Mouse (Mus musculus) left cerebral cortex, postnatal 14 days (tissue): Measurements from ENCODE around the gene Sytl1. TPM values are rescaled to one million over a fixed set of nuclear protein-coding genes. Genes with fewer than 3 reads are reported as not detected.

Source experiments
- DNase-seq, 2 experiments: peaks; one replicate each; pipeline ENCODE4 v3.0.0; 2021 to 2022; ENCODE audit warnings: low spot score in 2 of 2, mixed read lengths in 1 of 2
- intact Hi-C: fragments of 180-260 bp; cut with DNase I; formaldehyde crosslinking; loops from one replicate; pipeline ENCODE4 v1.15.1; 2025
- total RNA-seq, 2 experiments: library from RNA; stranded (reverse); gene quantifications; 2 replicates each; pipeline ENCODE4 v1.2.3; 2021

The Sytl1 gene
- total RNA-seq, 2 experiments from 2014 or later: 0.51 TPM; not detected in 1

GRCm38 (mm10) chr4:133282656-133283055 is 19.7 kb upstream of the Sytl1 start:
- intact Hi-C loops: no loop called here
- DNase-seq: no peak

DNA sequence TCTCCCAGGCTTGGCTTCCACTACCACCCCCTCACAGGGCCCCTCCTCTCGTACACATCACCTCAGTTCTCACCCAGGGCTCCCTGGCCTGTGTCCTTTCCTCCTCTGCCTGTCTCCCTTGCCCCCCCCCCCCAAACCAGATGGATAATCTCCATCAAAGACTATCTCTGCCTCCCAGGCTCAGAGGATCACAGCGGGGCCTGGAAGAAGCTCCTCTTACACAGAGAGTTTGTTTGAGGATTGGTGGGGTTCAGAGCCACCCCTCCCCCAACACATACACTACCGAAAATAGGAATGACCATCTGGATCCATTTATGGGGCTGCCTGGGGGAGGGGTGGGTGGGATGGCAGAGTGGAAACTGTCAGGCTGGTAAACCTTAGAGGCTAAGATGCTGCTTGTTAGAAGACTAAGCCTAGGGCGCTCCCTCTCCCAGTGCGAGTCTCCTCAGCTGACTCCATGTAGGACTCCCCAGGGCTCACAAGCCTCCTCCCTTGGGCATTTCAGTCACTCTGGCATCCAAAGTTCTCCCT is 19.1 kb upstream of the Sytl1 start:
- intact Hi-C loops: no loop called here
- peak in 1 of 2 experiments; percentile 45 for DNase-seq

DNA sequence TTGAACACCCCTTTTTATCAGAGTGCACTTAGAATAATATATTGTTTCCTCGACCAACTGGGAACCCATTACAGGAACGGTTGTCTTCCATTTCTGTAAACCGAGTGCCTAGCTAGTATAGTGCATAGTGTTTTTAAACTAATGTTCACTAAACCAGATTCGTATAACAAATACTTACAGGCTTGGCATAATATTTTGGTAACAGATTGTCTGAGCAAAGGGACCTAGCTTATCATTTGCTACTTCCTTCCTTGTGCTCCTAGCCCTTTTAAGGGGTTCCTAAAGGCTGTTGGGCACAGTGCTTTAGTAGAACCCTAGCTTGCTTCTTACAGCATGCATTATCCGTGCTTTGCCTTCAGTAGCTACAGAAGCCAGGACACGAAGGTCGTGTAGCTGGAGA is 18.6 kb upstream of the Sytl1 start:
- DNase-seq: no peak

DNA sequence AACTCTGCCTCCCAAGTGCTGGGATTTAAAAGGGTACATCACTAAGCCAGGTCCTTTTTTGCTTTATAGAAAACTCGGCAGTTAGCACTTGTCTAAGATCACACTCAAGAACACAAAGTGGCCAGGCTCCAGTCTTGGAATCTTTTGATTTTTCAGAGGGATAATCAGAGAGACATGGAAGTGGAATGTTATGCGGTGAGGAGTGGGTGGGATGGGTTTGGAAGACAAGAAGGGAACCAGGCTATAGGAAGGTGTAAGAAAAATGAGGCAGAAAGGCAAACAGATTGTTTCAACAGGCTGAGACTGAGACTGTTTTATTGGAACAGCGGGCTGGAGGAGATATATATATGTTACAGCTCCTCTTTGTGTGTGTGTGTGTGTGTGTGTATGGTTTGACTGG is 15.6 kb upstream of the Sytl1 start:
- intact Hi-C loops: no loop called here
- DNase-seq: peak in 1 of 2 experiments; percentile 60

More for the DNA sequence above, 18.6 kb upstream of the Sytl1 start:
- intact Hi-C loops: no loop called here

DNA sequence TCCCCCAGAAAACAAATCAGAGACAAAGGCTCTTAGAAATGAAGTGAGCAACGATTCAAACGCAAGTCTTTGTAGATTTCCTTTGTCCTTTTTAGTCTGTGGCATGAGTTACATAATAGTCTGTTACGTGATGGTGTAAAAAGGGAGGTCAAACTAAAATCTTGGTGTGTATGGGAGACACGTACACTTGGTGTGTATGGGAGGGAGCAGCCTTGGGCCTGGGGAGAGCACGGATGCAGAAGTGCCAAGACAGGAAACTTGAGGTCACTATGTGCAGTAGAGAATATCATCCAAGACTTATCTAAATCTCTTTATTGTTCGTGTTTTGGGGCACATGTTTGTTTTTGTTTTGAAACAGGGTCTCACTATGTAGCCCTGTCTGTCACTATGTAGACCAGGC is 15.2 kb upstream of the Sytl1 start:
- intact Hi-C loops: no loop called here

DNA sequence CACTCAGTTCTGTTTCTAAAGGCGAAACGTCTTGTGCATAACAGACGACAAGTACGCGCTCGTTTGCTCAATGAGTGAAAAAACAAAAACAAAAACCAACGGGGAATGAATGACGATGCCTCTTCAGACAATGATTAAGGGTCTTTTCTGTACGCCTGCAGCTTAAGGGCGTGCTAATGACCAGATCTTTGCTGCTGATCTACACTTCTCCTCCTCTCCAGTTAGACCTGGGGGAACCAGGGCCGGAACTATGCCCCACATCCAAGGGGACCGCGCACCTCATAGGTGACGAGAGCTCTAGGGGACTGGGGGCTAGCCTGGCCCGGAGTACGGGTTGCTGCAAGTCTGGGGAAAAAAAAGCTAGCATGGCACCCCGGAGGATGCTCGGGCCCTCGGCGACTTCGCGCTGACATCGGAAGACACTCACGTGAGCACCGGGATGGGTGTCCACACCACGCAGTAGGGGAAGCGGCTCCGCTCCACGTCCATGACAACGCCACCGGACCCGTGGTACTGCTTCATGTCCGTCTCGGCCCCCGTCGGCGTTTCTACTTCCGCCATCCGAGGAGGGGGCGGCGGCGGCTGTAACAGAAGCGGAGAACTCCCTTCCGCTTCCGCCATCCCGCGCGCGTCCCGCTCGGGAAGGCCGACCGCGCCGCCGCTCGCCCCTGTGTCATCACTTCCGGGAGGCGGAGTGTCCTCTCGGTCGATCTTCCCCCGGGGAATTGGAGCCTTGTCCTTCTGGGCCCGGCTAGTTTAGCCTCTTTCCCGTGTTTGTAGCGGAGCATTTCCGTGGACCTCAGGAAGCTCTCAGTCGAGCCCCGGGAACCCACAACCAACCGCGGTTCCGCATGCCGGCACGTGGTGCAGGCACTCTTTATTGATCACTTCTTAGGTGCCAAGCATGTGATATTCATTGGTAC is 14.5 kb upstream of the Sytl1 start, which contains the start of gene Tmem222:
Tmem222 (minus strand) TSS at position 689 of the 923 bp plus-strand sequence.
- intact Hi-C loops: no loop called here

More for the DNA sequence above, 15.2 kb upstream of the Sytl1 start:
- no peak for DNase-seq

DNA sequence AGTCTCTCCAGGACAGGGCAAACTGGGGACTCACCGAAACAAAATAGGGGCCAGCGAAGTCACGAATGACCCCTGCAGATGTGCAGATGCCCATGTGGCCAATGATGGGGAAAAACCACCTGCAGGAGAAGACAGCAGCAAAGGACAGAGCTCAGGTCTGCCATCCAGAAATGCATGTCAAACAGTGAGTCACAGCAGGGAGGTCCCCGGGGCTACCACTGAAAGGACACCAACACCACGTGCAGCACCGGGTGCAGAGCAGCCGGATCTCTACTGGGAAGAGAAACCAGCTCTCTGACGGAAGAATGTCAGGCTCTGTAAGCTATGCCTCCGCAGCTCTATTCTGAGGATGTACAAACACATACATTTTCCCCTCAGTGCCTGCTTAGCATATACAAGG is 8.0 kb upstream of the Sytl1 start:
- intact Hi-C loops: no loop called here
- DNase-seq: no peak

More for the DNA sequence above, 14.5 kb upstream of the Sytl1 start, which contains the start of gene Tmem222:
- DNase-seq: peak; percentile 95

DNA sequence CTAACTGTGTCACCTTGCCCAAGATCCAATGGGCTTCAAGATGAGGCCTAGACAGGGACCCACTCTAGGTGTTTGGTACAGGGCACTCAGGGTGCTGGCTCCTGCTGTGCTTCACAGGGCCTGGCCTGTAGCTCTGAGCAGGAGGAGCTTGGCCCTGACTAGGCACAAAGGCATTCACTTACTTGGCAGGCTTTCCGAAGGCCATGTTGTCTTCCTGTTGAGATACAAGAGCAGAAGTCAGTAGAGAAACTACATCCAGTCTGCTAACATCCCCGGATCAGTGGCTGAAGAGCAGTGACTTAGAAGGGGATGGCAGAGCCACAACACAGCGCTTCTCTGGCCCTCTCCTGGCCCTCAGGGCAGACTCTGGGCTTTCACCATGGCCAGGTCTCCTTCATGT is 6.7 kb upstream of the Sytl1 start:
- intact Hi-C loops: no loop called here
- no peak for DNase-seq

- no peak for DNase-seq
- intact Hi-C loops: no loop called here
These were observed 6.0 kb upstream of the Sytl1 start for GRCm38 (mm10) chr4:133268931-133269330.

GRCm38 (mm10) chr4:133266248-133266880 is 3.5 kb upstream of the Sytl1 start:
- DNase-seq: no peak
- intact Hi-C loops: no loop called here

DNA sequence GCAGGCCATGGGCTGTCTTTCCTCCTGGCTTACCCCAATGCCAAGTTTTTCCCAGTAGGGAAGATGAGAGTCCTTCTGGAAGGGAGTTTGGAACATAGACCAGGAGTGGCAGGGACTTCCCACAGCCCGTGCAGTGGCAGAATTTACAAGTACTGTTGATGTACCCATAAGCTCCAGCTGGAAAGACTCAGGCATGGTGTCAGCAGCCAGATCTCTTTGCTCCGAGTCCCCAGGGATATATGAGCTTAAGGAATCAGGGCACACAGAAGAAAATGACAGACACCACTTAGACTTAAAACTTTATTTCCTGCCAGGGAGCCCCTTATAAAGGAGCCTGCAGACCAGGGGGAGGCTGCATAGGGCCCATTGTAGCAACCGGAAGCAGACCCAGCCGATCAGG is 2.8 kb upstream of the Sytl1 start:
- intact Hi-C loops: no loop called here
- DNase-seq: no peak

GRCm38 (mm10) chr4:133265297-133265696 is 2.4 kb upstream of the Sytl1 start:
- DNase-seq: no peak
- intact Hi-C loops: no loop called here

- intact Hi-C loops: no loop called here
- DNase-seq: no peak
These were observed 1.6 kb upstream of the Sytl1 start for GRCm38 (mm10) chr4:133264559-133264958.

GRCm38 (mm10) chr4:133263756-133264155 is 843 bp upstream of the Sytl1 start:
- DNase-seq: no peak
- intact Hi-C loops: no loop called here

DNA sequence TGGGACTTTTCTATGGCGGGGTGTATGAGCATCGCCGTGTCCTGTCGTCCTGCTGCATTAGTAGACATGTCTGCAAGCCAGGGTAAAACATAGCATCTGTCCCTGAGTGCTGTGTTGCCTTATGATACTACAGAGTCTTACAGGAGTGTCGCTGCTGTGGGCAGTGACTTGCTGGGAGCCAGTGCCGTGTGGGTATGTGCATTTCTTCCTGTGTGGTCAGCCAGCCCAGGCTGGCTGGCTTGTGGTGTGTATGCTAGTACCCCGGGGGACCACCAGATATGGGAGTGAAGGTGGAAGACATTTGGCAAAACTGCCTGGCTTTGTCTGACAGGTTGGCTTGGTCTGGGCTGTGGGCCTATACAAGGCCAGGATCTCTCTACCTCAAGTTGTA is 543 bp downstream of the Sytl1 start:
- intact Hi-C loops: no loop called here
- DNase-seq: no peak

GRCm38 (mm10) chr4:133261641-133262374 is 1.1 kb downstream of the Sytl1 start:
- intact Hi-C loops: no loop called here
- DNase-seq: no peak

DNA sequence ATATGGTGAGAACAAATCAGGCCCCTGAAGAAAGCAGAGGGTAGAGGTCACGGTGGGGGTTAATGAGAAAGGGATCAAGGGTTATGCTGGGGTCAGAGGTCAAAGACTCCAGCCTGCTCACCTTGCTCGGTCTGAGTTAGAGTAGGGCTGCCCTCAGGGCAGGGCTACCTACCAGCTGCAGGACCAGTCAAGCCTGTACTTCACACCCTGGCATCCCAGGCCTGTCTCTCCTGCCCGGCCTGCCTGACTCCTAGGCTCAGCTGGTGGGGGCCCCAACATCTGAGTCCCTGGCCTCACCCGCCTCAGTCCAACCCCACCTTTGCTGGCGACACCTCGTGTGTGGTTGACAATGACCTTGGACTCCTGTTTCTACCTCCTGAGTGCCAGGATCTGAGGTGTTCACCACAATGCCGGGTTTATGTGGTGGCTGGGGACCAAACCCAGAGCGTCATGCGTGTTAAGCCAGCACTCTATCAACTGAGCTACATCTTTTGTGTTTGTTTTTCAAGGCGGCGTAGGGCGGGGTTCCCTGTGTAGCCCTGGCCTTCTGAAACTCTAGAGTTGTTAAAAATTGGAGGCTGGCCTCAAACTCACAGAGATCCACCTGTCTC is 5.0 kb downstream of the Sytl1 start:
- intact Hi-C loops: no loop called here
- DNase-seq: no peak

DNA sequence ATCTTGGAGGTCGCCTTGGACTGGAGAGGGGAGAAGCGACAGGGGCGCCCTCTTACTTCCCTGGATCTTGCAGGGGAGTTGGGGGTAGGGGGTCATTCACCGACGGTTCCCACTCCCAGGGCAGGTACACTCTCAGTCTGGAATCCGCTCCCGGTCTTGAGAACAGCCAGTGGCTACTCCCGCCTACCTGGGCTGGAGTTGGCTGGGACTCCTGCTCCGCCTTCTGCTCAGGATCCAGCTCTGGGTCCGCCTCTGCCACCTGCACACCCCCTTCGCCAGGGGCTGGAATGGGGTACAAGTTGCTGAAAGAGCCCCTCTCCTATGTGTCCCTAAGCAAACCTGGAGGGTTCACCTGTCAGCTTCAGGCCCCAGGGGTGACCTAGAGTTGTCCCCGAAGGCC is 5.7 kb downstream of the Sytl1 start:
- no peak for DNase-seq
- intact Hi-C loops: no loop called here

GRCm38 (mm10) chr4:133256820-133257219 is 6.1 kb downstream of the Sytl1 start:
- no peak for DNase-seq
- intact Hi-C loops: no loop called here
